Mouse (Mus musculus) heart, adult 10 weeks (tissue): Measurements from ENCODE around the gene Cyp2d11. TPM values are rescaled to one million over a fixed set of nuclear protein-coding genes. Genes with fewer than 3 reads are reported as not detected.

Experiments used
- polyA plus RNA-seq: library from polyadenylated mRNA; stranded (reverse); fragments of 350-450 nt; fragmentation: Illumina TruSeq; extraction: RNeasy Lipid Tissue Mini Kit (QIAGEN cat#74804); gene quantifications from one replicate; pipeline ENCODE4 v1.2.3, GENCODE M21; 2014; ENCODE audit warnings: low read depth, low replicate concordance

Cyp2d11 gene
- polyA plus RNA-seq: not detected

DNA sequence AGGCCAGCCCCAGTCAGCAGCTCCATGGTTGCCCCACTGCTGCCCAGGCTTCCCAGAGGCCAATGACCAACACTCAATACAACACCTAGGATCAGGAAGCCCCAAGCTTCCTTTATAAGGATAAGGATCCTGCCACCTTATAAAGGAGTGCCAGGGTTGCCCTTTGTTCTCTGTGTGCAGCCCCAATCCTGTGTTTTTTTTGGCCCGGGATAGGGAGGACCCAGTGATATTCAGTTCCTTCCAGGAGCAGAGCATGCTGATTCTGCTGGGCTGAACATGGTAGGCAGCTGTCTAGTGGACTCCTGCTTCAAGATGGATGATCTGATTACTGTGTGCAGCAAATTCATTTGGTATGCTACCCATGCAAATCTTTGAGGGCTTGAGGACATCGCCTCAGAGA, at the start of gene Cyp2d11:
Cyp2d11 (minus strand) TSS at position 101 of the 400 bp plus-strand sequence.

DNA sequence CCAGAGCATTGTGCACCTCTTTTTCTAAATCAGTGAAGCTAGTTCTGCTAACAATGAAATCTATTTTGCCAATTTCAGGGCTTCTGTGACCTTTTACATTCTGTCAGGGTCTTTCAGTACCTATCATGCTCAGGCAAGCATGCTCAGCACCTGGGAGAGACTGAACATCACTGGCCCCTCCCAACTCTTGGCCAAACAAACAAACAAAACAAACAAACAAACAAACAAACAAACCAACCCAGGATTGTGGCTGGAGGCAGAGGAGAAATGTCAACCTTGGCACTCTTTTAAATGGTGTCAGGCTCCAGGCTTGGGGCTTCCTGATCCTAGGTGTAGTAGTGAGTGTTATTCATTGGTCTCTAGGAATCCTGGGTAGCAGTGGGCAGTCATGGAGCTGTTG, 39.3 kb upstream of the Cyp2d11 start, which contains the start of gene Cyp2d9:
Cyp2d9 (plus strand) TSS at position 301 of the 400 bp plus-strand sequence.

DNA sequence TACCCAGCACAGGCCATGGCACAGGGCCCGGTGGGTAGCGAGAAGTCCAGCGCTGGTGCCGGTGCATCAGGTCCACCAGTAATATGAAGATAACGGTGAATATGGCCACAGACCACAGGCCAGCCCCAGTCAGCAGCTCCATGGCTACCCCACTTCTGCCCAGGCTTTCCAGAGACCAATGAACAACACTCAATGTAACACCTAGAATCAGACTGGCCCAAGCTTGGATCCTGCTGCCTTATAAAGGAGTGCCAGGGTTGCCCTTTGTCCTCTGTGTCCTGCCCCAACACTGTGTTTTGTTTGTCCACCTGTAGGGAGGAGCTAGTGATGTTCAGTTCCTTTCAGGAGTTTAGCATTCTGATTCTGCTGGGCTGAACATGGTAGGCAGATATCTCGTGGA, 13.2 kb upstream of the Cyp2d11 start, which contains the start of gene Cyp2d10:
Cyp2d10 (minus strand) TSS at position 215 of the 400 bp plus-strand sequence.

DNA sequence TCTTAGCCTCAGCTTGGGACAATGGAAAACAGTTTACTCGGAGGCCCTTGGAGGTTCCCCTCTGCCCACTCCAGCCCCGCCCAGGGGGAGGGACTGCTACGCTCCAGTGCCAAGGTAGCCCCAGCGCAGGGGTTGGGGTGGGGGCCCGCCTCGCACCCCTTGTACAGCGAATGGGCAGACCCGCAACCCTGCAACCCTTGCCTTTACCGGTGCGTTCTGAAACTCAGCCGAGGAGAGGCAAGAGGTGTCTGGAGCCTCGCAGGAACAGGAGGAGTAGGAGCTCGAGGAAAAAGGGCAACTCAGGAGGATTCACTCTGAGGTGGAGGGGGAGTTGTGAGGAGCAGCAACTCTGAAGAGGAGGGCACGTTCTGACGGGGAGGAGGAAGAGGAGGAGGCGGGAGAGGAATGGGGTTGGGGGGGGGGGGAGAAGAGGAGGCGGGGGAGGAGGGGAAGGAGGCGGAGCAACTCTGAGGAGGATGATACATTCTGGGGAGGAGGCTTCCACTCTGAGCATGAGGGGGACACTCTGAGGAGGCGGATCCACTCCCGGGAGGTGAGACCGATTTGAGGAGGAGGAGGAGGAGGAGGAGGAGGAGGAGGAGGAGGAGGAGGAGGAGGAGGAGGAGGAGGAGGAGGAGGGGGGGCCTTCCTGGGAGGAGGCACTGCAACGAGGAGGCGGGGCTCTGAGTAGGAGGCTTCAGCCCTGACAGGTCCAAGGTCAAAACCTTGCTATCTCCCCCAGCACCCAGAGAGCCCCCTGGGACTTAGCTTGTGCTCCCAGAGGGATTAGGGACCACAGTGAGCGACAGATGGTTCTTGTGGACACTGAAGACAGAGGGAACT, 13.7 kb downstream of the Cyp2d11 start, which contains the start of gene Cyp2d22:
Cyp2d22 (minus strand) TSS at position 390 of the 843 bp plus-strand sequence.

DNA sequence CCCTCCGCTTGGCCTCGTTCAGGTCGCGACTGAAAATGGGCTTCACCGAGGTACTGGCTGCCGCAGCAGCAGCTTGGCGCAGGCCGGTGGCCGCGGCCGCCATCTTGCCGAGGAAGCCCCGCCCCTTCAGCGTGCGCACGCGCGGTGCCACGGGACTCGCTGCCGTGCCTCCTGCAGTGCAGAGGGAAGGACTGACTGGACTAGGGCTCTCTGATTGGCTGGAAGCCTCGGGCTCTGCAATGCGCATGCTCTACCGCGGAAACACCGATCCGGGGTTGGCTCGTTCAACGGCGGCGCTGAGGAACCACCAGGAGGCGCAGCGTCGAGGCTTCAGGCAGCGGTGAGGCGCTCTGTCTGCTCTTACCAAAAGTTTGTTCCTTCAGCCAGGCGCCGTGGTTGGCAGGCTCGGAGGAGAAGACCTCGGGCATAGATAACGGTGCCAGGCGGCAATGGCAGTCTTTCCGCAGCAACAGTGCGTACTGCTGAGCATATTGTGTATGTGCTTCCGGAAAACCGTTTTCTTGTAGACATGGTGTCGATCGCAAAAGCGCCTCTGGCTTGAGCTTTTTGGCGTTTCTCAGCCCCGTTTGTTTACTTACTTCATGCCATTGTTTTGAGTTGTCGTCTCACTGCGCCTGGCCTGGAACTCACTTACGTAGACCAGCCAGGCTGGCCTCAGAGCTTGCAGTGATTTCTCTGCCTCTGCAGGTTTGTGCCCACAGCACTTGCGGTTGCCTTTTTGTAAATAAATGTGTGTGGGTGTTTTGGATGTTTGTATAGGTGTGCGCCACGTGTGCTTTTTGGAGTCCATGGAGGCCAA, 39.5 kb downstream of the Cyp2d11 start, which contains the start of gene Ndufa6:
Ndufa6 (minus strand) TSS at position 197 of the 820 bp plus-strand sequence.

Other genes with a start within 250 kb of the Cyp2d11 start
- 23.7 TPM for gene Srebf2, start 246.8 kb downstream of the Cyp2d11 start, polyA plus RNA-seq
- gene Shisa8, start 181.2 kb downstream of the Cyp2d11 start, polyA plus RNA-seq: not detected
- gene Tnfrsf13c, start 169.7 kb downstream of the Cyp2d11 start, polyA plus RNA-seq: not detected
- 0.99 TPM for gene Cenpm, start 149.3 kb downstream of the Cyp2d11 start, polyA plus RNA-seq
- not detected for gene 1500009C09Rik, start 141.6 kb downstream of the Cyp2d11 start, polyA plus RNA-seq
- gene Sept3, start 119.1 kb downstream of the Cyp2d11 start, polyA plus RNA-seq: 1.5 TPM
- not detected for gene Wbp2nl, start 95.1 kb downstream of the Cyp2d11 start, polyA plus RNA-seq
- 35.5 TPM for gene Naga, start 55.1 kb downstream of the Cyp2d11 start, polyA plus RNA-seq
- gene Pheta2, start 55.1 kb downstream of the Cyp2d11 start, polyA plus RNA-seq: 1.4 TPM
- gene Smdt1, start 55.1 kb downstream of the Cyp2d11 start, polyA plus RNA-seq: 252 TPM
- gene Ndufa6, start 39.7 kb downstream of the Cyp2d11 start, polyA plus RNA-seq: 848 TPM
- 38.5 TPM for gene Cyp2d22, start 13.8 kb downstream of the Cyp2d11 start, polyA plus RNA-seq
- gene Cyp2d10, start 13.2 kb upstream of the Cyp2d11 start, polyA plus RNA-seq: 1.6 TPM
- gene Cyp2d9, start 39.4 kb upstream of the Cyp2d11 start, polyA plus RNA-seq: not detected
- not detected for gene Cyp2d12, start 161.1 kb upstream of the Cyp2d11 start, polyA plus RNA-seq
- gene Cyp2d34, start 226.9 kb upstream of the Cyp2d11 start, polyA plus RNA-seq: not detected